Mouse (Mus musculus) embryo, embryonic 11 days (tissue): Measurements from ENCODE around the gene Grik1.
A peak's percentile ranks its signal among the peaks of the same experiment; 100 is the strongest.

ENCODE experiments used
- DNase-seq: peaks from one replicate; pipeline ENCODE4 v3.0.0-alpha.2; 2015

The Grik1 gene

GRCm38 (mm10) chr16:88141594-88141993, 148.5 kb downstream of the Grik1 start:
- DNase-seq, result no peak

DNA sequence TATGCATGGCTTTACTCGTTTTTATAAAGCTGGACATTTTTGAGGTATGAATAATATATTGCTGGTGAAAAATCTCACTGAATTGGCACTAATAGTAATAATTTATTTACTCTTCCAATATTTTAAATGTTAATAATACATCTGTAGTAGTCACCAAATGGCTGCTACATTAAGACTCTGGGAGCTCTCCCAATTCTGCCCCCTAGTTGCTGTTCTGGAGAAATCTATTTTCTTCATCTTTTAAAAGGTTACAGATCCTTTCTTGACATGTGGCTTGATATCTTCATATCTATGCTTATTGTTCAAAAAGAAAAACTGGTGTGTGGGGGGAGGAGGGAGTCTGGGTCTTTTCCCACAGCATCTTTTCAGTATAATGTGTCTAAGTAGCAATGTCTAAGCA, 151.2 kb downstream of the Grik1 start:
- no peak for DNase-seq

GRCm38 (mm10) chr16:88132919-88133318, 157.1 kb downstream of the Grik1 start:
- DNase-seq, result no peak

DNA sequence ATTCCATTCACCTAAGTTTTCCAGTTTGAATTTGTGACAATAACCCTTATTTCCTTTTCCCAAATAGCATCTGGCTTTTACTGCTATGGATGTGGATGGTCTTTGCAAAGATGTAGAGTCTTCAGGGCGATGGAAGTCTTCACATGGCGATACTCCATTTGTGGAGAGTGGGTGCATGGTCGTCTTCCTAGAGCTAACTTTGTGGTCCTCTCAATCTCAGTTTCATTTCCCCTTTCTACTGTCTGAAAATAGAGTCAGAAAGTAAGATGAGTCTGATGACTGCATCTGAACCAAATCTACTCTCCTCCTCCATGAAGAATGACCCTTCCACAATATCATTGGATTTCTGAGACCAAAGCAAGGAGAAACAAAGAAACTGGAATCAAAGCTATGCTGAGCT, 159.0 kb downstream of the Grik1 start:
- DNase-seq, result no peak

DNA sequence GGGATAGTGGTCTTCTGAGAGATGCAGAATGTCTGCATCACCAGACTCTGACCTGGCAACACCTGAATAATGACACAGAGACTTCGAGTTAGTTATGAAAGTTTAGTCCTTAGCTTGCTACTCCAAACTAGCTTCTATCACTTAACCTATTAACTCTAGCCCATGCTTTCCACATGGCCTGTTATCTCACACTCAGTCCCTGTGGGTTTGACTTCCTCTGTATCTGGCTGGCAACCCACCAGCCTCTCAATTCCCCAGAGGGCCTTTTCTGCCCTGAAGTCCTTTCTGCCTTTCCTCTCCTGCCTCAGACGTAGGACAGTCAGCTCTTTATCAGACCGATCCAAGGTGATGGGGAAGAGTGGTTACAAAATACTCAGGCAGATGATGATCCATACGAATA, 165.0 kb downstream of the Grik1 start:
- DNase-seq, result no peak

DNA sequence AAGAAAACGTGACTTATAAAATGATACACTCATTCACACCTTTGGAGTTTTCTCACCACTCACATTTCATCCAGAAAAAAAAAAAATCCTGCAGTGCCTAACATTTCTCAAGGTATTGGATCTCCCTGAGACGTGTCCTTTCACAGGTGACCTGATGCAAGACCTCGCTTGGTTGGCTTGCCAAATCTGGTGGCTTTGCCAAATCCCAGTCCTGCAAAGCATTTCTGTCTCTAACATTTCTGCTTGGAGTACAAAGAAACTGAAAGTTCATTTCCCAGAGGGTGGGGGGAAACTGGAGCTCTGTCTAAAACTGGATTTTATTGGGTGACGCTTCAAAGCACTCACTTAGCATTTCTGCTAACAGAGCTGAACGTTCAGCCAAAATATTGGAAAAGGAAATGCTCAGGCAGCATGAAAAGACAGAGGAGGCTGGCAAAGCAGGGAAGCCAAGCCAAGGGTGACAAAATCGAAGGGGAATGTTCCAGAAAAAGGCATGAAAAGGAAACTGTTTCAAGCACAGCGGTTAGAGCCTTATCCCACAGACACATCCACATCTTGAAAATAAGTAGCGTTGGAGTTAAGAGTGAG, 177.4 kb downstream of the Grik1 start:
- DNase-seq, result no peak

GRCm38 (mm10) chr16:88111459-88111858, 178.6 kb downstream of the Grik1 start:
- no peak for DNase-seq

DNA sequence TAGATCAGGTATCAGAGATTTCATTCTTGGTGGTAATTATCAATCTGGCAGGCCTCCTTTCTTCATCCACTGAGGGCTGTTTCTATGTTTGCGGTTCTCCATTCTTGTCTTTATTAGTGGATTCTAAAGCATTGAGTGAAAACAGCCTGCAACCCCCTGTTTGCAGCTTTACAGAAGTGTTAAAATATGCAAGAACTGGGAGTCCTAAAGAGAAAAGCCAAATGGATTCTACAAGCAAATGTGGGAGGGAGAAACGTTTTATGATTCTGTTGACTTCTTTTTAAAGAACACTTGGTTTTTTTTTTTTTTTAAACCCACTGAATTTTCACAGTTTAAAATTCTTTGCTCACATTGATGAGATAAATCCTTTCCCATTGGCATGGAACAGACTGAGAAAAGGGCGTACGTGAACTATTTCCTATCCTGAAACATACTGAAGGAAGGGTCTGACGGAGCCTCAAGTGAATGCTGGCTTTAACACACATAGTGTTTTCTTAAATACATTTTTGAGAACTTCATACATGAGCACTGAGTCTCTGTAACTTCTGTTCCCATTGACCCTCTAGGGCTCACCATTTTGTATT, 195.8 kb downstream of the Grik1 start:
- DNase-seq, result no peak

DNA sequence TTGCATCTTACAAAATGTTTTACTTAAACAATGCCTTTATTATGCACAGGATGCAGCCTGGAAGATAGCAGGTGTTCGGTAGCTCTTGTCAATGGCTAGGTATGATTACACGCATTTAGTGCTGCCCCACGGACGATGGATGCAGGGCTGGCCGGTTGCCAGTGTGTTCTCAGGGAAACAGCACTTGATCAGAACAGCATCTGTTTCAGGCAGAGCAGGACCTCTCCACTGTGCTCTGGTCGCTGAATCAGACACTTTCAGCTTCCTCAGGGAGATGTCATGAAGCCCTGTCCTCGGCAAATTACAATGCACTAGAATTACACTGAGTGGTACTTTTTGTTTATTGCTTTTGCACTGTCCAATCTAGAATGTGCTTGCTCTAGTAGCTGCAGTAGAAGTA, 202.8 kb downstream of the Grik1 start:
- DNase-seq, result no peak

- DNase-seq, result no peak
These were observed 215.3 kb downstream of the Grik1 start for GRCm38 (mm10) chr16:88074716-88075115.

- no peak for DNase-seq
These were observed 229.1 kb downstream of the Grik1 start for GRCm38 (mm10) chr16:88060936-88061335.

- DNase-seq, result no peak
These were observed 241.9 kb downstream of the Grik1 start for GRCm38 (mm10) chr16:88048121-88048520.

DNA sequence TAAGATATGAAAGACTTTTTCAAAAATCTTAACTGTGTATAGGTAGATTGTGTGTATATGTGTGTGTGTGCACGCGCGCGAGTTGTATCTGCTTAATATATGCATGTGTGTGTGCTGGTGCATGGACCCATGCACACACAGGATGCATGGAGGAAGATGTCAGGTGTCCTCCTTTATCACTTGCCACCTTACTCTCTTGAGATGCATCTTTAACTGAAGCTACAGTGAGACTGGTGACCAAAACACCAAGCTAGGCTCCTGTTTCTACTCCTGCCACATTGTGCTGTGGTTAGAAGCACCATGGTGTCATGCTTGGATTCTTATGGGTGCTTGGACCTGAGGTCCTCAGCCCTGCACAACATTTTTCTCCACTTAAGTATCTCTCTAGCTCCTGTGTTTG, 245.7 kb downstream of the Grik1 start:
- no peak for DNase-seq

DNA sequence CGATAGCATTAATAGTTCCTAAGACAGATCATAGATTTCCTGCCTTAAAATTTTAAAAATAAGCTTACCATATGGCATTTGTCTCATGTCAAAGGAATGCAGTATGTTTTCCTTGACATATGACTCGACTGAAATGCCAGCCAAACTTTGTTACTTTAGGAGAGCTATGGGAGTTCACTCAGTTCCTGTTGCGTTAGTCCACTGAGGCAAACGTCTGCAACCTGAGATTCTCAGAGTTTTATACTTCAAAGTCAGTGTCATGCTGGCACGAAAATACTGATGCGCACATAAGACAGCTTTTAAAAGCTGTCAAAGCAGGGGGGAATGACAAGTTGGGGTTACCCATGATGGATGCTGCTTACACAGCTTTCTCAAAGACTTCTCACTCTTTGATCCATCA, 247.6 kb downstream of the Grik1 start:
- DNase-seq, result peak; percentile 25

DNA sequence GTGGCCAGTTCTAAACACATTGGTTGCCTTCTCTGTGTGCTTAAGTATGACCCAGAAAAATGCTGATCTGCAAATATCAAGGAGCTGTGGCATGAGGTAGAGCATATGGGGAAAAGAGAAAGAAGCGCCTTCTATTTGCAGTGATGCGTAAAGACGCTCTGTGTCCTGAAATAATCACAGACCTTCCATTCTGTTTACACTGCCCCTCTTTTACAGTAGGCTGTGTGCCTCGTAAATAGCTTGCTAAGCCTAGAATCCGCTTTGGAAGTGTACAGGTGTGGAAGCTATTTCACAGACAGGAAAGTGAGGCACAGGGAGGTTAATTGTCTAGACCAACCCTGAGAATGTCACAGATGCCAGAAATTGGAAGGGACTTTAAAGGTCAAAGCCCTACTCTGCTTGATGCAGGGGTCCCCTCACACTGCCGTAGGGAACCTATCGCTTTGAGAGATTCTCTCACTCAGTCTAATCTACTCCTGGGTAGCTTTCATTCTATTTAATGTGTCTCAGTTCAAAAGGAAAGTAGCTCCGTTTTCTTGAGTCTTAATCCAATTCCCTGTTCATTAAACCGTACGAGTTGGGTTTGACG, 251.5 kb downstream of the Grik1 start:
- DNase-seq, result no peak

- peak; percentile 55 for DNase-seq
These were observed 301.3 kb downstream of the Grik1 start for GRCm38 (mm10) chr16:87988805-87989204.

GRCm38 (mm10) chr16:87984201-87984870, 305.7 kb downstream of the Grik1 start:
- no peak for DNase-seq

- DNase-seq, result no peak
These were observed 316.0 kb downstream of the Grik1 start for GRCm38 (mm10) chr16:87974076-87974443.

- no peak for DNase-seq
These were observed 316.5 kb downstream of the Grik1 start for GRCm38 (mm10) chr16:87973394-87974075.

GRCm38 (mm10) chr16:87971911-87972310, 318.2 kb downstream of the Grik1 start:
- no peak for DNase-seq

- no peak for DNase-seq
These were observed 320.1 kb downstream of the Grik1 start for GRCm38 (mm10) chr16:87969936-87970335.

DNA sequence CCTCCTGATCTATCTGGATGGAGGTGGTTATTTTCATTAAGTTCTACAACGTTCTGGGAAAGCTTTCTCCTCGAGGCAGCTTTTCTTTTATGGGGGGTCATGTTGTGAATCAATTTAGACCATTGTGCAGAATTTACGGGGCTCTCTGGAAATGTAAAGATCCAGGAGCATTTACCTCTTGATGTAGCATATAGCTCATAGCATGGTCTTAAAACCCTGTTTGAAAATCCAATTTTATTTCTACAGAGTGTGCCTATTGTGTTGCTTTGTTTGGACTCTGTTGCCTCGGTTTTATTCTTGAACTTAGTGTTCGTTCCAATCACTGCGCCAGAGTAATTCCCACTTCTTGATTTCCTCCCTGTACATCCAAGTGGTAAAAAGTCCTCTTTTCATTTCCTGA, 328.6 kb downstream of the Grik1 start:
- no peak for DNase-seq

DNA sequence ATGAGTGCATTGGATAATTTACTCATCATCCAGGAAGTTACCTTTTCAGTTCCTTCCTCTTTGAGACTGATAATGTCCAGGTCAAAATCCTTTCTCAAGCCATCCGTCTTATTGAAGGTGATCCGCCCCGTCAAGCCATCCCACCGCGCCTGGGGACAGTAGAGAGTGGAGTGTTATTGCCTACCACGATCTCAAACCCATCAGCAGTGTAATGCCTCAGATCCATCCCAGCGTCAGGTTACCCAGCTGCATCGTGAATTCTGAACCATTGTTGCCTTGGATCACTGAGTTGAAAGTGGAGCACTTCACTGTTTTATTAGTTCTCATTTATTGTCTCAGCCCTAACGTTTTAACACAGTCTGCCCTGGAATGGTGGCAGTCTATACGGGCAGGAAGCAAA, 332.6 kb downstream of the Grik1 start:
- DNase-seq, result no peak

- no peak for DNase-seq
These were observed 333.9 kb downstream of the Grik1 start for GRCm38 (mm10) chr16:87956178-87956577.
